Mouse (Mus musculus) spleen, postnatal 14 days (tissue): ENCODE measurements at regions not wholly inside any gene's neighbourhood (a gene's known extent, or its start where the extent isn't known, plus 50 kb on each side); places are given as distances from the start of the nearest gene placed in this dataset.

Source experiments
- DNase-seq, 2 experiments: peaks; one replicate each; pipeline ENCODE4 v3.0.0; 2021 to 2022; ENCODE audit warnings: low spot score in 2 of 2

DNA sequence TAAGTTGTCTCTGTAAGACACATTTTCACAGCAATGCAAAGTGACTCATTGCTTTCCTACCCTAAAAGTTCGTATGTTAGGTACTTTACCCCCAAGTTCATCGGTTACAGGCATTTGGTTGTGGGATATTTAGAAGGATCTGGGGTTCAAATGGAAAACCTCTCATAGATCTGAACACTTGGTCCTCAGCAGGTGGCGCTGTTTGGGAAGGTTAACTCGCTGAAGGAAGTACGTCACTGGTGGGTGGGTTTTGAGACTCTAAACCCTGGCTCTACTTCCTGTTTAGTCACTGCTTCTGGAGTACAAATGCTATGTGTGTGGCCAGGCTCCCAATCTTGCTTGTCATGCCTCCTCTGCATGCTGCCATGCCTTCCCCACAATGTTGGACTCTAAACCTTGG is 284.0 kb upstream of the Castor2 start:
- DNase-seq = no peak

DNA sequence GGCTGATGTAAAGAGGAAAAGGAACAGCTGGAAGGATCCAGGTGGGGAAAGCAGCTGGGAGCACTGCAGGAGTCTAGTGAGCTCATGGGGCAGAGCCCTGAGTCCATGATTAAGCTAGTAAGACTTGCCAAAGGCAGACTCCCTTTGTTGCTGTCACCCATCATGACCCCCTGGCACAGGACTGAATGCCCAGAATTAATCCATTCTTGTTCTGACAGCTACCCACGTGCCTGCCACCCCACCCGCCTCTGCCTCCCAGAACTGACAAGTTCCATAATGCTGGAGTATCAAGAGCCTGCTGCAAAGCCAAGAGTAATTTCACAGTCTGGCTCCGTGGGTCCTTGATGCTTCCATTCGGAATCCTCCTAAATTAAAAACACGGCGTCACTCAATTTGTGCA is 285.1 kb upstream of the Castor2 start:
- DNase-seq = no peak

DNA sequence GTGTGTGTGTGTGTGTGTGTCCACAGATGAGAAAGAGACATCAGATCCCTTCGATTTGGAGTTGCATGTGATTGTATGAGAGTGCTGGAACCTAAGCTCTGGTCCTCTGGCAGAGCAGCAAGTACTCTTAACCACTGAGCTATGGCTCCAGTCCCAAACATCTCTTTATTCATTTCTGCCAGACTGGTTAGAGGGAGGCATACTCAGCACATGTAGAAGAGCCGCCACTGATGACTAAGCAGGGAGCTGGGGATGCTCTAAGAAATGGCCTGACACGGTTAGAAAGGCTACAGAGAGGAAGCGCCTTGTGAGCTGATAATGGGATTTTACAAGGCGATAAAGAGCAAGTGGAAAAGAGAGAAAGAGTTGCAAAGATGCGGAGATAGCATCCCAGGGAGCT is 287.3 kb upstream of the Castor2 start:
- no peak for DNase-seq

DNA sequence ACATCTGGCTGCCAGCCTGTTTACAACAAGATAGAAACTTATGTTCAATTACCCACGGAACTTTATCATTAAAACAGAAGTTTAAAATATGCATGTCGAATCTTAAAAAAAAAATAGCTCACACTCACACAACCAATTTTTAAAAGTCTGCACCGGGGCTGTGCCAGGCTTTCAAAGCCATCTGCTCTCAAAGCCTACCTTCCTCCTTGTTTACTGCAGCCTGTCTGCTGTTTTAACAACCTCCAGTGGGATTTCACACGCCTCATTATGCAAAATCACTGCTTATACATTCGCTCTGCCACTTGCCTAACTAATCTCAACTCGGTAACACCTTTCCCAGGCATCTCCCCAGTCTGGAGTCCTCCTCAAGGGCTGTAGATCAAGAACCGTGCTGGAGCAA is 292.6 kb upstream of the Castor2 start:
- DNase-seq = no peak

DNA sequence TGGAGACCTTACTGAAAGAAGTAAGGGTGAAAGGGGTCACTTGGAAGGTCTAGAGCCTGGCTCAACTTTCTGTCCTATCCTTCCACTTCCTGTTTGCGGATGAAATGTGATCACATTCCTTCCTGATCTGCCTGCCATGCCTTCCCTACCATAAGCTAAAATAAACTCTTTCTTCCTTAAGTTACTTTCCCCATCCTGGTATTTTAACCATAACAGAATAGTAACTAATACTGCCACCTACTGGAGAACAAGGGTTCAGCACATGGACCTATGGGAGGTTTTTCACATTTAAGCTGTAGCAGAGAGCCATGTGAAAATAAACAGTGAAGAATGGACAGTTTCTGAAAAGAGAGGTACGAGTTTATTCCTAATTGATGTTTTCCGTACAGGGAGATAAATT is 297.5 kb upstream of the Castor2 start:
- no peak for DNase-seq

DNA sequence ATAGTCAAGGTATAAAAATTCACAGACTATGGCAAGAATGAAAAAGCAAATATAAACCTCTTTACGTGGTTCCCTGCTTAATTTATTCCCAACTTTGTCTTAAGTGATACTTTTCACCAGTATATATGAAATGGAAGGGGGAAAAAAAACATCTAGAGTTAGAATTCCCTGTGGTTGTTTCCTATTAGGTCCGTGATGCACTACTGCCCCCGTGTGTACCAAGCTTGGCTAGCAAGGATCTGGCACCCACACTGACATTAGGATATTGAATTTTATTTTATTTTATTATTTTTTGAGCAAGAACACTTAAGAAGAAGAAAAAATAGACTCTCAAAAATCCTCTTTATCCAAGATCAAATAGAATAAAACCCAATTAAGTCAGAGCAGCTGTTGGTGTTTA is 303.9 kb upstream of the Castor2 start:
- DNase-seq = no peak

DNA sequence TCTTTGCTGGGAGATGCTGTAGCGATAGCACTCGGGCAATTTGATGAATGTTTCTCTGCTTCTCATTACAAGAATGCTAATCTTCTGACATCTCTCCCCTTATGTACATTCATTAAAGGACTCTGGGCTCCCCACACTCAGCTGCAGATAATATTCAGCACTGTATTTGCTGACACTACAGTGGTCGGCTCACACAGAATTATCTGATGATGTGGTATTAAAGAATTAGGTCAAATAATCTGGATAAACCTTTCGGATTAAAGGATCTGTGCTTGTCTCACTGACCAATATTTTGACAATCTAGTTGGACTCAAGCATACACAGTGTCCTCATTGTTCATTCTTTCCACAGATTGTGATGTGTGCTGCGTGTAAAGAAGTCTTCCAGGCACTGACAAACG is 308.8 kb upstream of the Castor2 start:
- no peak for DNase-seq

DNA sequence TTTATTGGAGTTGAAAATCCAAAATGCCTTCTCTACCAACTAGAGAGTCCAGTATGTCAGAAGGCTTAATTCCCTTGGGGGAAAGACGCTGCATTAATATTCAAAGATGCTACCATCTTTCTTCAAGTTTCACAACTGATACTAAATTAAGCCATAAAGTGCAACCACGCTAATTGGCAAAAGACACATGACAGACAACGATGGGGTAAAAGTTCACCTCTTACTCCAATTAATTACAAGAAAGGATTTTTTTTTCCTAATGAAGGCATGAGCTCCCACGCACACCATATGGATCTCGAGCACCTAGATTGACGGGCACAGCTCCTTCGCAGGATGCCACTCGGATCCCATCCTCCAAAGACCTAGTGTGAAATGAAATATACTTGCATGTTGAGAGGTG is 311.5 kb upstream of the Castor2 start:
- DNase-seq = no peak

DNA sequence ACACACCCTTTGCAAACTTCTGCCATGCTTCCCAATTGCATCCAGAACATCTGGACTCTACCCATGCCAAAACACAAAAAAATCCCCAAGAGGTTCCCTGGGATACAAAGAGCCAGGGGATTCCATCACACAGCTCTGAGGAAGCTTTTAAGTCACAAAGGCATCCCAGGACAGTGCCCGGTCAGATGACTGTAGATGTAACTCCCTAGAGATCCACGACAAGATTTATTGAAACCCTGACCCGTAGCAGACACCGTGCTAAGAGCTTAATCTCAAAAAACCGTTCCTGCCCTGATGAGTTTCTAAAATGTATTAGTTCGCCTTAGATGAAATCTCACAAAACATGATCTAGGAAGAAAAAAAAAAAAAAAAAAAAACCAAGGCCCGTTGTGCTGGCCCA is 312.0 kb upstream of the Castor2 start:
- no peak for DNase-seq

DNA sequence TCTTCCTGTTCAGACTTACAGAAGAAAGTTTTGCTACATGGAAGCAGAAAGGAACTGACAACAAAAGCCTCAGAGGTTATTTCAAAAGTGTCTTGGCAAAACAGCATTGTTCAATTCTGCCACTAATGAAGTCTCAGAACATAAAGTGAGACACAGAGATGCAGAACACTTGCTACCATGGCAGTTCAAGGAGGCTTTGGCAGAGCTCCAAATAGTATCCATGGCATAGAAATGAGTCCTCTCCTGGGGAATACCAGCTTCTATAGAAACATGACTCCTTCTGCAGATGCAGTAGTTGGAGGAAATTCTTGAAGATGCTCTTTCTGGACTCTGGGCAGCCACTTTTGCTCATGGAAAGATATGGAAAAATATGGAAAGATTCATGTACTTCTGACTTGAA is 322.9 kb upstream of the Castor2 start:
- no peak for DNase-seq

DNA sequence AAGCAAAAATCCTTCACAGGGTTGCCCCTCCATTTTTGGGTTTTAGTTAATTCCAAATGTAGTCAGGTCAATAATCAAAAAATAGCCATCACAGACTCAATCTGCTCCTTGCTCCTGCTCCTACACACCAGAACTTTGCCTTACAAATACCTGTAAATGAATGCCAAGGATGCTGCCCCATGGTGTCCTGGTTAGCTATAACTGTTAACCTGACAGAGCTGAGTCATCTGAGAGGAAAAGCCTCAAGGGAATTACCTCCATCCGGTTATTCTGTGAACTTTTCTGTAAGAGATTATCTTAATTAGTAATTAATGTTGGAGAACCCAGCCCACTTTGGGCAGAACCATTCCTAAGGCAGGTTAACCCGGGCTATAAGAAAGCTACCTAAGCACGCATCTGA is 325.4 kb upstream of the Castor2 start:
- no peak for DNase-seq

DNA sequence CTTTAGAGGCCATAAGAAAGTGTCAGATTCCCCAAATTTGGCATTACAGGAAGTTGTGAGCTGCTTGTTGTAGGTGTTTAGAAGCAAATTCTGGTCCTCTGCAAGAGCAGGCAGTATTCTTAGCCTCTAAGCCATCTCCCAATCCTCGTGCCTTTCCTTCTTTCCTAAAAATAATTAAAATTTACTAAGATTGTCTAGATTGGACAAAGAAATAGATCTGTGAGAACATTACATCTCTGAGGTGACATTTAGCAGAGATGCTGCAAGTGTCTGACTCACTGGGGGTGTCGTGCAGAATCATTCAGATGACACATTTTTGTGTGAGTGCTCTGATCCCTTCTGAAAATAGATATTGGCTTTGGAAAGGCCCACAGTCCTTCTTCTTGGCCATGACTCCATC is 330.7 kb upstream of the Castor2 start:
- no peak for DNase-seq

DNA sequence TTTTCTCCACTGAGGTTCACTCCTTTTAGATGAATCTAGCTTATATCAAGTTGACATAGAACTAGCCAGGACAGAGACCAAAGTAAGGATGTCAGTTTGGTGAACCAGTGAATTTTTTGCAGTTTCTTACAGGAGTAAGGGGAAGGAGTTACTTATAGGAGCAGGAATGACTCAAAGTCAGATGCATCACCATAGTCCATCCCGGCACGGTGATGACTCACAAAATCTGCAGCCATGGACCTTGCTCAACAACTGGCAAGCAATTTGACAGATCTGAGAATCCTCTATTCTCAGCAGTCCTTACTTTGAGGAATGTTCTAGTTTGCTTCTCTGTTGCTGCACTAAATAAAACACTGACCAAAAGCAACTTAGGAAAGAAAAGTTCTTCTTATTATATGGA is 341.7 kb upstream of the Castor2 start:
- no peak for DNase-seq

DNA sequence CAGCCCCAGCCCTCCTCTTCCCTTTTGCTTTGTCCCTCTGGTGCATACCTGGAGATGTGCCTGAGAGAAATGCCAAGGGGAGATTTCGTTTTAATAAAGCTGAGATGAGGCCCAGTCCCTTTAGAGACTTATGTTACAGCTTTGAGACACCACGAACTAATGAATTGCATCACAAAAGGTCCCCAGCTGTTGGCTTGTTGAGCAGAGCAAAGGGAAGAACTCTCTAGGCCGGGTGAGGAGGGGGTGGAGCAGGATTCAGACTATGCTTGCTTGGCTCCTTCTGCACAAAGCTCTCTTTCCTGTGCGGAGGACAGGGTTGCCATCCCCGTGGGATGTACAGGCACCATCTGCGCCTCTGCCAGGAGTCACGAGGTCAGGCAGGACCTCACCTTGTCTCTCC is 345.3 kb upstream of the Castor2 start:
- DNase-seq = no peak

DNA sequence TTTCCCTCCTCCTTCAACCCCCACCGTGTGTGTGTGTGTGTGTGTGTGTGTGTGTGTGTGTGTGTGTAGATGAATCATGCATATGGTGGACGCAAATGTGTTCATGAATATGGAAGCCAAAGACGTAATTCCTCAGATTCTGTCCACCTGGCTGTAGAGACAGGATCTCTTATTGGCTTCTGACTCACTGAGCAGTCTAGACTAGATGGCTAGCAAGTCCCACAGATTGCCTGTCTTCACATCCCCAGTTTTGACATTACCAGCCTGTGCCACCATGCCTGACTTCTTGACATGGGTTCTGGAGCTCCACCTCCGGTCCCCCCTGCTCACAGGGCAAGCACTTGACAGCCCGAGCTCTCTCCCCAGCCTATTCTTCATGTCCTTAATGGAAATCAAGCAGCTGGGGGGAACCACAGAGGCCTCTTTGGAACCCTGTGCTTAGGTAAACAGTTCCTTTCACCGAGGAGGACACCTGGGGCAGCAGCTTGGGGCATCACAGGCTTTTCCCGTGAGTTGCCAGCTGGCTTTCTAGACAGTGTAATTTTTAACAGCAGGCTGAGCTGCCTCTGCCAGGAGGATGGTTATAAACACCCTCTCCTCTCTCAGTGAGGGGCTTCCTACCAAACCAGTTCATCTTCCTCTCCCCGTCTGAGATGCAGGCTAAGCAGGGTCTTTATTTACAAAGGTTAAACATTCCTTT is 345.9 kb upstream of the Castor2 start:
- DNase-seq = no peak

DNA sequence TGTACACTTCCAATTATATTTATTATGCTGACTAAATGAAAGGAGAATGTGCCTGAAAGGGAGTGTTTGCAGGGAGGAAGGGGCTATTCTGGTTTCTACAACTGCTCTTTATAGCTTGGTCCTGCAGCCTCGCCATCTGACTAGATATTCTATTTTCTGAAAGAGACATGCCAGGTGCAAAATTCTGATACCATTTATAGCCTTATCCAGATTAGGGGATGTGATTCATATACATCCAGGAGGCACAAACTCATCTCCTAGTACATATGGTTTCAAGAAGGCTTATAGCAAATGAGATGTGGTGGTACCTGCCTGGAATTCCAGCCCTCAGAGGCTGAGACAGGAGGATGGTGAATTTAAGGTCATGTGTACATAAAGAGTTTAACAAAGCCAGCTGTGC is 352.6 kb upstream of the Castor2 start:
- DNase-seq = no peak

DNA sequence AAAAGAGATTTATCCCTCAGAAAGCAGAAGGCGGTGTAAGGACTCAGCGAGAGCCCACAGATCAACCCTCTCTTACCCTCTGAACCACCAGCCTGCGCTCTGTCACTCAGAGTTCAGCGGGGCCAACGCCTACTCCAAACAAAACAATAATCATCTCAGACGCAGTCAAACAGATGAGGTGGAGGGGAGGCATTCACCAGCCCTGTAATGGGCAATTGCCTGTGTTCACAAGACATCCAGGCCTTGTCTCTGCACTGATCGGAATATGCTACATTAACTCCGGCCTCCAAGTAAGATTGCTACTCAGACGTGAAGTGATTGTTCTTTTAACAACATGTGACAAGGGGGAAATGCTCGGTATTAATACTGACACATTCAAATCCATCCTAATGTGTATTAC is 353.1 kb upstream of the Castor2 start:
- DNase-seq = no peak

DNA sequence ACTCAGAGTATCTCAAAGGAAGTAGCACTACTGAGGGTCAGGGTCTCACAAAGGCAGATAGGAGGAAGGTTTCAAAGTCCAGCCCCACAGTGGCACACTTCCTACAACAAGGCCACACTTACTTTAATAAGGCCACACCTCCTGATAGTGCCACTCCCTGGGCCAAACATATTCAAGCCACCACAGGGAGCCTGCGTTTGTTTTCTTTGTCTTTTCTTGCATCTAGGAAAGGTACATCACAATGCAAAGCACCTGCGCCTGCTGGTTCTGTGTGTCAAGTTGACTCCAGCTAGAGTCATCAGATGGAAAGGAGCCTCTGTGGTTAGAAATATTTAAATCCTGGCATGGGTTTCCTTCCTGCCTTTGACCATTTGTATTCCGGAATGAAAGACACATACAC is 355.4 kb upstream of the Castor2 start:
- no peak for DNase-seq

DNA sequence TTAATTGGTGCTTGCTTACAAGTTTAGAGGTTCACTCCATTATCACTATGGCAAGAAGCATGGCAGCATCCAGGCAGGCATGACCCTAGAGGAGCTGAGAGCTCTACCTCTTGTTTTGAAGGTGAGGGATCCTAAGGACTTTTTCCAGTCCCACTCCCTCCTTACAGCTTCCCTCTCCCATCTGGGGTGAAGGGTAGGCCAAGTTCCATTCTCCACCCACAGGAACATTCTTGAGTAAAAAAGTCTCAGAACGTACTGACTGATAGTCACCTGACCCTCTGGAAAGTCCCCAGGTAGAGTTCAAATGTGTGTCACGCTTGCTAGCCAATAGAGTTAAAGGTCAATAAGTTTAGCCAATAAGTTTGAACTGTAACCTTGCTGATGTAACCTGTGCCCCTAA is 355.9 kb upstream of the Castor2 start:
- DNase-seq = no peak

DNA sequence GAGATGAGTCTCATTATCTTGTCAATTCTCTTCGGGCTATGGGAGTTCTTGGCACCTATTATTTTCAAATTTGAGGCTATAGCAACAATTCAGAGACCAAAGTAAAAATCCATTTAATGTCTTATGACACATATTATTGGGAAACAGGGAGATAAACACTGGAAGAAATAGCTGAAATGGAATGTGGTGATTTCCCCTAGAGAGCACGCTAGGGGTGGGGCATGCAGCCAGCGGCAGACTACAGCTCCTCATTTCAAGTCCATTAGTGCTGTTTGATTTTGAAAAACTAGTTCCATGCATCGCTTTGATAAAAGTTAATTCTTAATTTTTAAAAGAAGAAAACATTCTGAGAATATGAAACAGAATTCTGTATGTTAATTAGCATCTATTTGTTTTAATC is 367.6 kb upstream of the Castor2 start:
- no peak for DNase-seq

DNA sequence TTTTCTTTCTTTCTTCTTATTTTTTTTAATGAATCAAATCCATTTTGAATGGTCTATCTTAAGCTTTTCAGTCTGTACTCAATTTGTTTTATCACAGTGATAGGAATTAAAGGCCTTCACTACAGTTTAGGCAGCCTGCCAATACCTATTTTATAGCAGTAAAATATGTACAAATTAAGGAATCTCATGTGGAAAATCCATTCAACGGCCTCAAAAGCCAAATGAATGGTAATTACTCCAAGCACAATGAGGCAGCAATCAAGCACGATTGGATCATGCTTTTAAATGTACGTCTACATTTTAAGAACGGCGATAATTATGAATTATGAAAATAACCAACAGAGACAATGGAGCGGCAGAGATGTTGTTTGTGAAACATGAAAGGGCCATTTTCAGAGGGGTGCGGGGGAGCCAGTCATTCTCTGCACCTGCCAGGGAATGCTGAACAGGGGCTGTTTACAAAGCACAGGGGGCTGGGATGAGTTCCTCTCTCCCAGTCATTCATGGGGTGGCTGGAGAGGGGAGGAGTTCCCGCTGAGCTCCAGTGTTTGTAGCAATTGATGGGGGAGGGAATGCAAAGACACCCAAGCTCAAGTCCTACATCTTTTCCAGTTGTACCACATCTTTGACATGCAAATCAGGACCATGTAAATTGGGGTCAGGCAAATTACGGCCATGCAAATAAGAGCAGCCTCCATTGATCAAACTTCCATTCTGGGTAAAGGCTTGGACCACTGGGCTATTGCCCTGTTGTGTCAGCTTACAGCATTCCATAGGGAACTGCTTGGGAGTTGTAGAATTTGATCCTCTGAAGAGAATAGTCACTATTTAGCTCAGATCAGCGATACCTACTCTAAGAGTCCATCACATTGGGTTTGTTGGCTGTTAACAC is 381.1 kb upstream of the Castor2 start:
- DNase-seq = no peak

DNA sequence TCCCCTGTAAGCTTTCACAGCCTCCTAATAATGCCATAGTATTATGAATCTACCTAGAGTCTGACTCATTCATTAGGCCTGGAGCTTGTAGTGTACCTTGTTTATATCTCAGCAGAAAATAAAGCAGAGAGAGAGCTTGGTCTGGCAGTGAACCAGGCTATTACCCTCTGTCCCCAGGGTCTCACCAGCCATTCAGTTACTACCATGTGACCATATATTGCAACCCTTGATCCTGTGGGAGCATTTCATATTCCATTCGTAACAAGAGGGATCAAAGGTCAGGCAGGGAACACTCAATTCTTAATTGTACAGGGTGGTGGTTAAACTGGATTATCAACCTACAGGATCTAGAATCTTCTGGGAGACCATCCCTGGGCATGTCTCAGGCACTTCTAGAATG is 383.7 kb upstream of the Castor2 start:
- no peak for DNase-seq

DNA sequence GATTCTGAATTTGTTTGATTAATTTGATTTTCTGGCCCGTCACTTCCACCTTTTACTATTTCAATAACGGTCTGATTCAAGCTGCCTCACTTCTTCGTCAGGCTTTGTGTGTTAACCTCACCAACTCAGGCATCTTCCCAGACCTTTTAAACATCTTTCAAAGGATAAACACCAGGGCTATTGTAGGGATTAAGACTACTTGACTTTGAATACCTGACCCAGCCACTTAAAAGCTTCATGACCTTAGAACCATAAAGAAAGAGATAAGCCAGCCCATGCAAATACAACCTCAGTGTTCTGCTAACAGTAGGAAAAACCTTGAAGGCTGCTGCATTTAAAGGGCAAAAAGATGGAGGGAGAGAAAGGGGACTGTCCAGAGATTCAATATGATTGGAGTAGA is 386.9 kb upstream of the Castor2 start:
- no peak for DNase-seq

DNA sequence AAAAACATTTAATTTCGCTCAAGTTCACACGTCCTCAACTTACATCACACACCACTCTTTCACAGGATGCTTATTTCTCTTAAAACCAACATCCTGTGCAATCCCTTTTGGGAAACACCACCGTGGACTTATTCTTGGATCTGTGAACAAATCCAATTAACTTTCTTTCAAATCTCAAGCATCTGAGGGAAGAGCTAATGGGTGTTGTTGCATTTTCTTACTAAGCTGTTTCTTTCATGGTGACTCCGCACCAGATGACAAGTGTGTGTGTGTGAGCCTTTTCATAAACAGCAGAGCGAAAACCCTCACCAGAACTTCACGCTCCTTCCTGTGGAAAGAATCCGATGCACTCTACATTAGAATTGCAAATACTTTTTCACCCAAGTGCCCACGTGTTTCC is 390.6 kb upstream of the Castor2 start:
- DNase-seq = no peak
